Mouse (Mus musculus): ENCODE results near the gene Phf23.

GRCm38 (mm10) chr11:69995391-69995960 lies at the start of gene Phf23:
- TF ChIP-seq CTCF (IDR thresholded peaks at IDR 0.05; ENCODE audit: low read depth) (peak; percentile 54), EP300 (IDR thresholded peaks at IDR 0.05; ENCODE audit: low read depth) (peak; percentile 91)

Data from heart, postnatal 0 days (tissue).